Mouse (Mus musculus) left cerebral cortex, adult 9 months (tissue): Measurements from ENCODE around the gene Vmn1r217.
"Not testable (repeated sequence)": the region's sequence is repeated elsewhere in the genome, so short reads cannot be mapped to it uniquely, and the experiment has no call there.

Source experiments
- DNase-seq, 2 experiments: peaks; one replicate each; pipeline ENCODE4 v3.0.0; 2022; ENCODE audit warnings: low spot score in 2 of 2

The Vmn1r217 gene

GRCm38 (mm10) chr13:23118126-23118525 is at the start of gene Vmn1r217:
Gene Vmn1r217, minus strand, starts transcription at chr13:23118226.
- not testable (repeated sequence) for DNase-seq

DNA sequence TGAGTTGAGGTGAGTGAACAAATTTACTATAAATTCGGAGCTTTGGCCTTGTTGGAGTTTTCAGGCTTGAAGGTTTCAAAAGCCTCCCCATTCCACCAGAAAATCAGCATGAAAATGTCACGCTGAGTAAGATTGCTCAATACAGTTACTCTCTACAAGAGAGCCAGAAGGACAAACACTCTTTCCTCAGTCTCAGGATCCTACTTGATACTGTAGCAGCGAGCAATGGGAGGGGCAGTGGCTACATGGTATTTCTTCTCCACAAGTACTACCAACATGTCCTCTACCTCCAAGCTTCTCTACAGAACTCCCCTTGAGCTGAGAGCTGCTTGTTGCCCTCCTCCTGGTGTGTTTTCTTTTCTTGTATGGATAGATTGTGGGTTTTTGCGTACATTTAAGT is 48.4 kb upstream of the Vmn1r217 start:
- DNase-seq = not testable (repeated sequence)

GRCm38 (mm10) chr13:23159012-23159411 is 41.0 kb upstream of the Vmn1r217 start, which contains the start of gene Vmn1r219:
Gene Vmn1r219, plus strand, starts transcription at chr13:23159312.
- no peak for DNase-seq

GRCm38 (mm10) chr13:23157848-23158247 is 39.8 kb upstream of the Vmn1r217 start:
- no peak for DNase-seq

DNA sequence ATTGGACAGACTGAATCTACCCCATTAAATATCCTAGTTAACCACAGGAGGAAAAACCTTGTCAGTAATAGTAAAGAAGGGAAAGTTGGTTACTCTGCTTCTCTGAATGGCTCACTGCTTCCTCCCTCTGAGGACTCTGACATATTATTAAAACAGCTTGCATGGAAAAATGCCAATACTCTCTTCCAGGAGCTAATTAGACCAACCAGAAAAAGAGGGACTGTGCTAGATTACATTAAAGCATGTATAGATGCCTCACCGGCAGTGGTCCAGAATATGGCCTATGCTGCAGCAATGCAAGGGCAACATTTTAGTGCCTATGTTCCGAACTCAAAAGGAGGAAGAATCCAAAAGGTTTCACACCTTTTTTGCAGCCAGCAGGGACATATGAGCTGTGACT is 20.9 kb upstream of the Vmn1r217 start:
- no peak for DNase-seq

DNA sequence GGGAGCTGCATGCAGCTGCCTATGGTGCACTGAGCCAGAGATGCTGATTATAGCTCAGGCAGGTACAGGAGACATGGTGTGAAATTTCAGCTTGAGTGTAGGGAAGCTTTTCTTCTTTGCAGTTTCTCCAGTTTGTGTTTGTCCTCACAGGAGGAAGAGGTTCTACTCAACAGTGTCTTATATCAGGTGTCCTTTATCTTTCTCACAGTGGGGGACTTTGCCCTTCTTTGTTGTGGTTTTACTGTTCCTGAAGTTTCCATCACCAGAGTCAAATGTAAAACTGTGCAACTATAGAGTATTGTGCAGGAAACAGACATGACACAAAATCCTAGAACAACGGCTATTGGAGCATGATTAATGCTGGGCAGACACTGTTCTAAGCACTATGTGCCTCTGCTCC is 15.5 kb upstream of the Vmn1r217 start:
- DNase-seq = no peak

- DNase-seq = no peak
These were observed 15.1 kb upstream of the Vmn1r217 start, which contains the start of gene Vmn1r218 for GRCm38 (mm10) chr13:23133099-23133498. Gene Vmn1r218, plus strand, starts transcription at chr13:23133155.

GRCm38 (mm10) chr13:23120611-23121010 is 2.6 kb upstream of the Vmn1r217 start:
- no peak for DNase-seq

GRCm38 (mm10) chr13:23094386-23094785 is 23.6 kb downstream of the Vmn1r217 start:
- no peak for DNase-seq

GRCm38 (mm10) chr13:23069312-23069711 is 48.7 kb downstream of the Vmn1r217 start:
- no peak for DNase-seq

DNA sequence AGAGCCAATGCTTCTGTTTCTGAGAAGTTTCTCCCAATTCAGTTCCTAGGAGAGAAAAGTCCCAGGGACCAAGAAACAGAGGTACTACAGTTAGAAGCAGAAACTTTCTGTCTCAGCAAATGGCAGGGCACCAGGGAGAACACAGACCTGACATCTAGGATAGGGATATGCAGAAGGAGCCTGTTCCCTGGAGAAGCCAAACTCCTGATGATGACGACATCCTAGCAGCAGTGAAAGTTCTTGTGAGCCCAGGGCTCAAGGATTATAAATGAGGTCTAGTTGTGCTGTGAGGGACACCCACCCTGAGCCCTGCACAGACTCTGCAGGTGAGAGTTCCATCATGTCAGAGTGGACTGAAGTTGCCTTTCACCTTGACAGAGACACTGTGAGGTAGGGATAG is 50.3 kb downstream of the Vmn1r217 start, which contains the start of gene Vmn1r215:
Vmn1r215 (plus strand) TSS at position 301 of the 400 bp plus-strand sequence.
- no peak for DNase-seq

GRCm38 (mm10) chr13:23057778-23058177 is 60.2 kb downstream of the Vmn1r217 start:
- DNase-seq = no peak
